Mouse (Mus musculus): ENCODE measurements around the gene Rnf135. TPM values are rescaled to one million over a fixed set of nuclear protein-coding genes. Genes with fewer than 3 reads are reported as not detected.
"Not testable (repeated sequence)": the region's sequence is repeated elsewhere in the genome, so short reads cannot be mapped to it uniquely, and the experiment has no call there.

The Rnf135 gene
- polyA plus RNA-seq, 1 experiment from 2014 or later, result 4.2 TPM

DNA sequence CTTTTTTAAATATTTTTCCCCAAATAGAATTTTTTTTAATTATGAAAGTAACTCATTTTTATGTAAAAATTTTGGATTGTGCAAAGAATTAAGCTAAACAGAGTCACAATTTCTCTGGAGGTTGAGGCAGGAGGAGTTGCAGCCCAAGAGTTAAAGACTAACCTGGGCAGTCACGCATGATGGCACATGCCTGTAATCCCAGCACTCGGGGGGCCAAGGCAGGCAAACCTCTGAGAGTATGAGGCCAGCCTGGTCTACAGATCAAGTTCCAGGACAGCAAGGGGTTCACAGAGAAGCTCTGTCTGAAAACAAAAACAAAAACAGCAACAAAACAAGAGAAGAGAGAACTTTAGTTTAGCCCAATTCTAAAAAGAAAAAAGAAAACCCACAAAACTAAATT, 19.4 kb upstream of the Rnf135 start:
- H3K27ac ChIP-seq (replicated peaks), result no peak overlapping the region
- WGBS, result 55% methylated on average over 2 of the region's 2 CpGs
- H3K4me2 ChIP-seq, result no peak overlapping the region
- no peaks in the 10 kb centered on the region for H3K4me1 ChIP-seq (replicated peaks)
- H3K27me3 ChIP-seq, result no peaks in the 10 kb centered on the region
- H3K36me3 ChIP-seq, result no peaks in the 10 kb centered on the region
- ATAC-seq (ENCODE audit: low read depth), result no peak
- no peaks in the 10 kb centered on the region for H3K9me3 ChIP-seq
- no peak overlapping the region for H3K4me3 ChIP-seq
- no peak overlapping the region for H3K9ac ChIP-seq

DNA sequence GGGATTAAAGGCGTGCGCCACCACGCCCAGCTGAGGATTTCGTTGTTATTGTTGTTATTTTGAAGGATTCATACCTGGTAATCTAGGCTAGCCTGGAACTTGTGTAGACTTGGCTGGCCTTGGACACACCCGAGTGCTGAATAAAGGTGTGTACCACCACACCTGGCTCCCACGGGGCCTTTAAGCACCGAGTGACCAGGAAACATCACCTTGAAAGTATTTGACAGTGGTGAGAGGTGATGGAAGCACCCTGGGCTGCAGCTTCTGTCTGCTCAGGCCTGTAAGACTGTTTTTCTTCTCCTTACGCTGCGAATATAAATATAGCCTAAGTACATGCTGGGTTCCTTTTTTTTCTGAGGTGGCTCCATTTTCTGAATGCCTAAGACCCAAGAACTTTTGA, 15.5 kb upstream of the Rnf135 start:
- Histone ChIP-seq H3K9me3 (no peaks in the 10 kb centered on the region), H3K4me1 (replicated peaks) (no peaks in the 10 kb centered on the region), H3K27me3 (no peaks in the 10 kb centered on the region), H3K4me3 (no peak overlapping the region), H3K36me3 (no peaks in the 10 kb centered on the region), H3K27ac (replicated peaks) (no peak overlapping the region), H3K9ac (no peak overlapping the region), H3K4me2 (no peak overlapping the region)
- WGBS, result 91% methylated on average over 9 of the region's 9 CpGs
- ATAC-seq (ENCODE audit: low read depth), result no peak

DNA sequence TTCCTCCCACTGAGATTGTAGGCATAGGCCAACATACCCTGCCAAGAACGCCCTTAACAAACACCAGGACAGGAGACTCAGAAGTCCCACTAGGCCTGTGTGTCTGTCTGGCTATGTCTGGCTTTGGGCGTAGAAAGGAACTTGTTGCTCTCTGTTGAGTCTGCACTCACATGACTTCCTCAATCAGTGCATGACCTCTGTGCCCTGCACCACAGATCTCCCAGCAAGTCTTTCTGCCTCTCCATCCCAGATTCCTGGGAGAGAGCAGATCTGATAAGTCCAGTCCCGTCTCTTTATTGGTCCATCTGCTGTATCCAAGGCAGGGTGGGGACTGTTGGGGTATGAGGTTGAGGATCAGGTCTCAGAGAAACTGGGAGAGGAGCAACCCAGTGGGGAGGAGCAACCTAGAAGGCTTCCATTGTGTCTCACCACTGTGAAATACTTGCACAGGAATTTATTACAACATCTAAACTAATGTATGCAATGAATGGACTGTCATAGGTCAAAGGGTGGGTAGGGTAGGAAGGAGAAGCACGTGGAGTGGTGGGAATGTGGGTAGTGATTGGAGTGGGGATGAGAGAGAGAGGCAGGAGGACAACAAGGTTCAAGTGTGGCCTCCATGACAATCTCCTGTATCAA, 14.9 kb upstream of the Rnf135 start:
- Histone ChIP-seq H3K4me1 (replicated peaks) (no peaks in the 10 kb centered on the region), H3K27ac (replicated peaks) (no peak overlapping the region), H3K9me3 (no peaks in the 10 kb centered on the region), H3K4me2 (no peak overlapping the region), H3K27me3 (no peaks in the 10 kb centered on the region), H3K9ac (no peak overlapping the region), H3K4me3 (no peak overlapping the region), H3K36me3 (no peaks in the 10 kb centered on the region)
- WGBS, result 83% methylated on average over 4 of the region's 4 CpGs
- no peak for ATAC-seq (ENCODE audit: low read depth)

DNA sequence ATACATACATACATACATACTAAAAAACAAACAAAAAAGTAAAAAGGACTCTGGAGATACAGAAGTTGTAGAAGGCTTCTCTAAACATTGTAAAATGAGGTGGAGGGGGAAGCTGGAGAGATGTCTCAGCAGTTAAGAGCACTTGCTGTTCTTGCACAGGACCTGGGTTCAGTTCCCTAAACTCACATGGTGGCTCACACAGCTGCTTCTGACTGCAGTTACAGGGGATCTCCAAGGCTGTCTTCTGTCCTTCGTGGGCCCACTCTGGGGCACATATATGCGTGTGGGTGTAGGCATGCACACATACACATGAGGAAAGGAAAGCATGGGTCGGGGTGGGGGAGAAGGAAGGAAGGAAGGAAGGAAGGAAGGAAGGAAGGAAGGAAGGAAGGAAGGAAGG, 14.0 kb upstream of the Rnf135 start:
- ATAC-seq (ENCODE audit: low read depth), result no peak
- H3K27ac ChIP-seq (replicated peaks), result no peak overlapping the region
- H3K9ac ChIP-seq, result no peak overlapping the region
- H3K4me1 ChIP-seq (replicated peaks), result no peaks in the 10 kb centered on the region
- H3K4me2 ChIP-seq, result no peak overlapping the region
- no peaks in the 10 kb centered on the region for H3K36me3 ChIP-seq
- H3K27me3 ChIP-seq, result no peaks in the 10 kb centered on the region
- 90% methylated on average over 3 of the region's 3 CpGs for WGBS
- no peak overlapping the region for H3K4me3 ChIP-seq
- no peaks in the 10 kb centered on the region for H3K9me3 ChIP-seq

DNA sequence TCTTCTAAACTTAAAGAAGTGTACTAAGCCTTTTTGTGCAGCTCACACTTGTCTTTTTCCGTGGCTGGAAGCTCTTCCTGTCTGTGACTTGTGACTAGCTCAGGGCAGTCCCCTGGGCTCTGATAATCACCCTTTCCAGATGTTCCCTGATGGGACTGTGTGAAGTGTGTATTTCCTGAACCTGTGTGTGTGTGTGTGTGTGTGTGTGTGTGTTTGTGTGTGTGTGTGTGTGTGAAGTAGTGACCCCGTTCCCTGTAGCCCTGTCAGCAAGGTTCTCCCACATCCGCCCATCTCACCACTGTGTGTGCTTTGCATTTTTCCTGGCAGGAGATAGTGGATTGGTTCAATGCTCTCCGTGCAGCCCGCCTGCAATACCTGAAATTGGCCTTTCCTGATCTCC, 13.3 kb upstream of the Rnf135 start:
- Histone ChIP-seq H3K9me3 (no peaks in the 10 kb centered on the region), H3K36me3 (no peaks in the 10 kb centered on the region), H3K27ac (replicated peaks) (no peak overlapping the region), H3K4me3 (no peak overlapping the region), H3K27me3 (no peaks in the 10 kb centered on the region), H3K4me2 (no peak overlapping the region), H3K4me1 (replicated peaks) (no peaks in the 10 kb centered on the region), H3K9ac (no peak overlapping the region)
- 78% methylated on average over 5 of the region's 5 CpGs for WGBS
- ATAC-seq (ENCODE audit: low read depth), result no peak

DNA sequence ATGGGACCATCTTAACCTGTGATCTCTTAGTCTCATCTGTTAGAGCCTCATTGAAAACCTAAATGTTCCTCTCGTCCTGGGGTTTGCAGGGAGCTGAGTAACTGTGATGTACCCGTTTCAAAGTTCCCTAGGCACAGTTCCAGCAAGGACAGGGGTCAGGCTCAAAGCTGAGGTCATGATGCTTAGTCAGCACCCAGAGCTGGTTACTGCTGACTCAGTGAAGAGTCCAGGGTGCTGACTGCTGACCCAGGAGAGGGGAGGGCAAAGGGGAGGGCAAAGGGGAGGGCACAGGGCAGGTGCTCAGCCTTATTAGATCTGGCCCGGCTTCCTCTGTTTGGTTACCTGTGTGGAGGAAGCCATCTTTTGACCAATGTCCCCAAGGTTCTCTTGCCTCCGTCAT, 11.8 kb upstream of the Rnf135 start:
- Histone ChIP-seq H3K4me1 (replicated peaks) (no peaks in the 10 kb centered on the region), H3K9ac (no peak overlapping the region), H3K4me3 (no peak overlapping the region), H3K9me3 (no peaks in the 10 kb centered on the region), H3K27me3 (no peaks in the 10 kb centered on the region), H3K36me3 (no peaks in the 10 kb centered on the region), H3K4me2 (no peak overlapping the region), H3K27ac (replicated peaks) (no peak overlapping the region)
- ATAC-seq (ENCODE audit: low read depth), result no peak
- WGBS, result 68% methylated on average over 4 of the region's 4 CpGs

- no peaks in the 10 kb centered on the region for H3K27me3 ChIP-seq
- WGBS, result 78% methylated on average over 11 of the region's 11 CpGs
- no peaks in the 10 kb centered on the region for H3K36me3 ChIP-seq
- no peaks in the 10 kb centered on the region for H3K9me3 ChIP-seq
- H3K4me3 ChIP-seq, result no peak overlapping the region
- no peak for ATAC-seq (ENCODE audit: low read depth)
- no peak overlapping the region for H3K9ac ChIP-seq
- H3K27ac ChIP-seq (replicated peaks), result no peak overlapping the region
- H3K4me2 ChIP-seq, result no peak overlapping the region
- H3K4me1 ChIP-seq (replicated peaks), result no peaks in the 10 kb centered on the region
These were observed 9.5 kb upstream of the Rnf135 start for GRCm38 (mm10) chr11:80173963-80174670.

DNA sequence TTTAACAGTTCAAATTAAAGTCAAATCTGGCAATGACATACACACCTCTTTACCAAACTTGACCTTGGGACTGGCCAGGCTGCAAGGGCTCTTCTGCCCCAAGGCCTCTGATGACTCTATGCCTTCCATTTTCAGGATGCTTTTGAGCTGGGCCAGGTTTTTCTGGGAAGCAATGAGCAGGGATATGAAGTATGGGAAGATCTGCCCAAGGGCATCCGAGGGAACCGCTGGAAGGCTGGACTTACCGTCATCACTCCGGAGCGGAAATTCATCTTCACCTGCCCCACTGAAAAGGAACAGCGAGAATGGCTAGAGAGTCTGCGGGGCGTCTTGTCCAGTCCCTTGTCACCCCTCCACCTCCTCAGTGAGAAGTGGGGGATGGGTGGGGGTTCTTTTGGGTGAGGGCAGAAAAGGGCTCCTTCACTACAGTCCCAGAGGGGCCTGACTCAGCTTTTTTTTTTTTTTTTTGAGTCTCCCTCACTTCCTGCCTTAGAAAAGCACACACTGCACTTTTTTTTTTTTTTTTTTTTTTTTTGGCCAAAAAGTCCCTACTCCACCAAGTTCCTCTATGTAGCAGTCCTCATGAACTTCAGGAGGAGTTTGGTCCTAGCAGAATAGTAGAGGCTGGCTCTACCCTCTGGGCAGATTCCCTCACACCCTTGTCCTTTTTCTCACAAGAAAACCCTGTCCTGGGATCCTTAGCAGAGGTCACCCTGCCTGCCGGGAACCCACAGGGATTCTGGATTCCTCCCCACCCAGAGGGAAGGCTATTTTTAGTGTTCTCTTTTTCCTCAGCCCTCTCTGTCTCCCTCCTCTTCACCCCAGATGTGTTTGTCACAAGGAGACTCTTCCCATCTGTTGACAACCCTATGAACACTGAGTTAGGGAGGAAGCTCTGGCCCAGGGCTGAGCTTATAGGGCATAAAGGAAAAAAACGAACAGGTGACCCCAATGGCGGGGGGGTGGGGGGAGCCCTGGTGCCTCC, 6.4 kb upstream of the Rnf135 start:
- H3K4me2 ChIP-seq, result no peak overlapping the region
- peaks cover 6% of the 10 kb centered on the region; the same call in 1 of the 2 replicates for H3K27me3 ChIP-seq
- H3K9ac ChIP-seq, result no peak overlapping the region
- no peaks in the 10 kb centered on the region for H3K9me3 ChIP-seq
- no peak overlapping the region for H3K27ac ChIP-seq (replicated peaks)
- 81% methylated on average over 11 of the region's 11 CpGs for WGBS
- no peak overlapping the region for H3K4me3 ChIP-seq
- H3K36me3 ChIP-seq, result no peaks in the 10 kb centered on the region
- H3K4me1 ChIP-seq (replicated peaks), result no peaks in the 10 kb centered on the region
- no peak for ATAC-seq (ENCODE audit: low read depth)

DNA sequence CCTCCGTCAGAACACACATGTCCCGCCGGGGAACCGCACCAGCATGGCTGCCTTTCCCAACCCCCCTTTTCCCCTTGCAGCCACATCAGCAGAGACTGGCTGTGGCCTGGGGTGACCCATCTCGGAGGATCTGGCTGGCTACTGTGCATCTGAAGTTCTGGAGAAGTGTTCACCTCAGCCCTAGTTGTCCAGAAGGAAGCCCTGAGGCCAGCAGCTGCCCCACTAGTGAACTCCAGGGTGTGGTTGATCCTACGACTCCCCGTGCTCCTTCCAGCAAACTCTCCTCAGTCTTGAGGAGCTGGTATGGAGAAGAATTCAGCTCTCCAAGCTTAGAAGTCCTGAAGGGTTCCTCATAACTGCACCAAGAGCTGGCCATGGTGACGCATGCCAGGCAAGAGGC, 5.3 kb upstream of the Rnf135 start:
- ATAC-seq (ENCODE audit: low read depth), result no peak
- Histone ChIP-seq H3K36me3 (no peaks in the 10 kb centered on the region), H3K4me1 (replicated peaks) (0 out of 2 replicates have a peak, but pooled peaks cover under 1% of the 10 kb centered on the region), H3K27me3 (peaks cover 6% of the 10 kb centered on the region; the same call in 1 of the 2 replicates), H3K4me3 (no peak overlapping the region), H3K9me3 (no peaks in the 10 kb centered on the region), H3K4me2 (no peak overlapping the region), H3K9ac (no peak overlapping the region), H3K27ac (replicated peaks) (no peak overlapping the region)
- 87% methylated on average over 8 of the region's 8 CpGs for WGBS

DNA sequence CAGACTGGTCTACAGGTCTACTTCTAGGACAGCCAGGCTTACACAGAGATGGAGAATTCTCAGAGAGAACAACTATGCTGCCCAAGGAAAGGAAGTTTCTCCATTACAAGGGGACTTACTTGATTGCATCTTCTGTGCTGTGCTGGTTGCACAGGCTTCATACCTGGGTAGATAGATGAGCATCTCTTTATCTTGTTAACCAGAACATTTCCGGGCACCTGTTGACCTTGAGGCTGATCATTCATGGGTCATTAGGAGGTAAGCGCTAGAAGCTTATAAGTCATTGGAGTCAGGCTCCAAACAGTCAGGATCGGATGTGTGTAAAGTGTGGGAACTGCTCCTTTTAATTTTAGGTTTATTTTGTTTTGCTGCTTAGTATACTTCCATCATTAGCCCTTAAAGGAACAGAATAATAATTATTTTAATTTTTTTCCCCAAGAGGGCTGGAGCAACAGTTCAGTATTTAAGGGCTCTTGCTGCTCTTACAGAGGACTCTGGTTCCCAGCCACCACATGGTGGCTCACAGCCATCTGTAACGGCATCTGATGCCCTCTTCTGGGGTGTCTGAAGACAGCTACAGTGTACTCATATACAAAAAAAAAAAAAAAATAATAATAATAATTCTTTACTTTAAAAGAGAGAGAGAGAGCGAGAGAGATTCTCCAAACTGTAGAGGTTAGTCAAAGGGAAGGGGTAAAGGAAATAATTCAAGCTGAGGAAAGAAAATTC, 2.5 kb upstream of the Rnf135 start:
- no peak overlapping the region for H3K27ac ChIP-seq (replicated peaks)
- no peak overlapping the region for H3K4me2 ChIP-seq
- no peak overlapping the region for H3K9ac ChIP-seq
- H3K9me3 ChIP-seq, result no peaks in the 10 kb centered on the region
- WGBS, result 75% methylated on average over 5 of the region's 5 CpGs
- no peak for ATAC-seq (ENCODE audit: low read depth)
- H3K27me3 ChIP-seq, result peaks cover 6% of the 10 kb centered on the region; the same call in 1 of the 2 replicates
- 0 out of 2 replicates have a peak, but pooled peaks cover 12% of the 10 kb centered on the region for H3K4me1 ChIP-seq (replicated peaks)
- no peak overlapping the region for H3K4me3 ChIP-seq
- H3K36me3 ChIP-seq, result no peaks in the 10 kb centered on the region

GRCm38 (mm10) chr11:80183054-80183704, 472 bp upstream of the Rnf135 start:
- WGBS, result 46% methylated on average over 12 of the region's 12 CpGs
- H3K9me3 ChIP-seq; H3K27me3 ChIP-seq; H3K36me3 ChIP-seq; H3K27ac ChIP-seq (replicated peaks): not testable (repeated sequence)
- peak overlapping the region; percentile 57 for H3K4me2 ChIP-seq
- H3K4me1 ChIP-seq (replicated peaks), result 0 out of 2 replicates have a peak, but pooled peaks cover 12% of the 10 kb centered on the region
- ATAC-seq (ENCODE audit: low read depth), result peak; percentile 40; the same call in 1 of the 2 replicates
- H3K9ac ChIP-seq, result peak overlapping the region; percentile 62
- H3K4me3 ChIP-seq, result peak overlapping the region; percentile 44

Measured in neural tube, embryonic 13.5 days (tissue).